Mouse (Mus musculus): Measurements from ENCODE around the gene Sesn3. TPM values are rescaled to one million over a fixed set of nuclear protein-coding genes. Genes with fewer than 3 reads are reported as not detected.

The Sesn3 gene
- total and polyA plus RNA-seq, 3 experiments = 3.9 to 14.3 (median 4.6) TPM

DNA sequence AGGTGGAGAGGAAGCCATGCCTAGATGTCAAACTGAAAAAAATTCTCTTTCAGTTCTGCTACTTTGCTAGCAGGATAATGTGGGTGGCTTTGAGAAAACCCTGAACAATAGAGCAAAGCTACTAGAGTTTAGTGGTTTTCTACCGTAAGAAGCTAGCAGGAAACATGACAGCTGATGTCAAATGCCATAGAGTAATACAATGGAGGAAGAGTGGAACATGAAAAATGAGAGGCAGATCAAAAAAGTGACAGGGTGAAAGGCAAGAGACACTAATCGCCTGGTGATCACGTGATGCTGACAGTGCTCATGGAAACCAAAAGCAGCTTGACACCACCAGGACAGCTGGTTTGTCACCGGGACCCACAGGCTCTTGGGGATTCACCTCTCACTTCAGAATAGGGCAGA is 12.3 kb upstream of the Sesn3 start:
- Histone ChIP-seq H3K79me2 (replicated peaks; ENCODE audit: control insufficient read depth, extremely low read depth, insufficient read depth, poor library complexity, severe bottlenecking) (no peaks in the 10 kb centered on the region), H3K4me2 (ENCODE audit: insufficient read depth, low read depth, poor library complexity, severe bottlenecking) (peak overlapping the region; percentile 74), H3K36me3 (replicated peaks in 1 of 2; ENCODE audit: control insufficient read depth in 1 of 2, insufficient read depth in 1 of 2, low read length in 1 of 2) (no peaks in the 10 kb centered on the region), H3K9ac (ENCODE audit: insufficient read depth, low read depth) (no peak overlapping the region), H3K4me1 (ENCODE audit: control insufficient read depth in 1 of 2, insufficient read depth in 2 of 2) (peaks cover 3 to 26% of the 10 kb centered on the region in 2 experiments; a peak in 3 of 4 replicates), H3K27me3 (replicated peaks) (no peaks in the 10 kb centered on the region), H3K27ac (ENCODE audit: insufficient read depth, low read depth) (no peak overlapping the region), H3K9me3 (replicated peaks; ENCODE audit: low read length) (no peaks in the 10 kb centered on the region), H3K4me3 (replicated peaks in 1 of 3; ENCODE audit: low read depth in 2 of 3, low read length in 2 of 3, poor library complexity in 1 of 3) (peak overlapping the region in 1 of 3 experiments; percentile 15)
- in situ Hi-C loops (cut with MboI; ENCODE audit: low pct_ligation_motif_present, low pct_unique_long_range_greater_than_20kb, low sequenced_read_pairs) (no loop called here), dilution Hi-C loops (cut with MboI; ENCODE audit: extremely low pct_ligation_motif_present, extremely low pct_unique_long_range_greater_than_20kb, low sequenced_read_pairs) (no loop called here)
- peak; percentile 77 for DNase-seq (ENCODE audit: extremely low read depth)
- TF ChIP-seq ZC3H11A (IDR thresholded peaks at IDR 0.05; ENCODE audit: low read depth, low read length) = no peak
- TF ChIP-seq RAD21 (IDR thresholded peaks at IDR 0.05; ENCODE audit: low read depth, low read length) = no peak
- no peak for TF ChIP-seq KAT2A (IDR thresholded peaks at IDR 0.05; ENCODE audit: insufficient replicate concordance, low read length)
- peak; percentile 83 for TF ChIP-seq BHLHE40 (IDR thresholded peaks at IDR 0.05; ENCODE audit: low read depth, low read length)
- no peak for TF ChIP-seq TCF12 (IDR thresholded peaks at IDR 0.05; ENCODE audit: low read depth, low read length)
- TF ChIP-seq CHD1 (IDR thresholded peaks at IDR 0.05; ENCODE audit: low read depth, low read length) = no peak
- no peak for TF ChIP-seq POLR2A (IDR thresholded peaks at IDR 0.05; ENCODE audit: low read depth, low read length)
- TF ChIP-seq GABPA (IDR thresholded peaks at IDR 0.05; ENCODE audit: insufficient replicate concordance, low read depth, low read length) = no peak
- TF ChIP-seq NELFE (IDR thresholded peaks at IDR 0.05; ENCODE audit: low read depth, low read length) = no peak
- TF ChIP-seq TBP (conservative IDR thresholded peaks at IDR 0.05; ENCODE audit: low read depth, low read length) = no peak
- no peak; the same call in 1 of the 2 replicates for TF ChIP-seq IRF4 (IDR thresholded peaks at IDR 0.05; ENCODE audit: low read depth, low read length)
- TF ChIP-seq ETS1 (conservative IDR thresholded peaks at IDR 0.05; ENCODE audit: low read depth, low read length) = peak; percentile 76
- peak; percentile 90 for TF ChIP-seq USF1 (IDR thresholded peaks at IDR 0.05; ENCODE audit: low read depth, low read length)
- TF ChIP-seq CHD2 (IDR thresholded peaks at IDR 0.05; ENCODE audit: low read length) = no peak
- TF ChIP-seq MAZ (IDR thresholded peaks at IDR 0.05; ENCODE audit: low read depth, low read length) = no peak
- TF ChIP-seq HCFC1 (IDR thresholded peaks at IDR 0.05; ENCODE audit: low read depth, low read length) = no peak
- TF ChIP-seq ZKSCAN1 (IDR thresholded peaks at IDR 0.05; ENCODE audit: borderline replicate concordance, low read depth, low read length) = no peak
- no peak for TF ChIP-seq RCOR1 (conservative IDR thresholded peaks at IDR 0.05; ENCODE audit: low read depth, low read length)
- no peak for TF ChIP-seq MEF2A (IDR thresholded peaks at IDR 0.05; ENCODE audit: borderline replicate concordance, low read depth, low read length)
- peak; percentile 69 for TF ChIP-seq ZNF384 (IDR thresholded peaks at IDR 0.05; ENCODE audit: low read depth, low read length)
- peak; percentile 93 for TF ChIP-seq MAX (IDR thresholded peaks at IDR 0.05; ENCODE audit: low read length)
- no peak for TF ChIP-seq UBTF (IDR thresholded peaks at IDR 0.05; ENCODE audit: low read depth, low read length)
- no peak for TF ChIP-seq E2F4 (IDR thresholded peaks at IDR 0.05; ENCODE audit: insufficient replicate concordance, low read depth, low read length)
- no peak for TF ChIP-seq POLR2AphosphoS2 (IDR thresholded peaks at IDR 0.05; ENCODE audit: low read depth, low read length)
- TF ChIP-seq SMC3 (IDR thresholded peaks at IDR 0.05; ENCODE audit: low read depth, low read length) = no peak
- TF ChIP-seq JUND (conservative IDR thresholded peaks at IDR 0.05; ENCODE audit: low read depth, low read length) = no peak
- no peak for TF ChIP-seq PAX5 (IDR thresholded peaks at IDR 0.05; ENCODE audit: low read length)
- TF ChIP-seq MYC (IDR thresholded peaks at IDR 0.05; ENCODE audit: low read depth, low read length) = no peak
- TF ChIP-seq ZMIZ1 (IDR thresholded peaks at IDR 0.05; ENCODE audit: low read depth, low read length) = no peak
- no peak for TF ChIP-seq NRF1 (IDR thresholded peaks at IDR 0.05; ENCODE audit: low read depth, low read length)
- peak; percentile 58 for TF ChIP-seq EP300 (IDR thresholded peaks at IDR 0.05; ENCODE audit: low read length)
- no peak for TF ChIP-seq CTCF (conservative IDR thresholded peaks at IDR 0.05 in 1 of 2, IDR thresholded peaks at IDR 0.05 in 1 of 2; ENCODE audit: low read depth in 2 of 2, low read length in 2 of 2)
- no peak for TF ChIP-seq ELF1 (IDR thresholded peaks at IDR 0.05; ENCODE audit: low read depth, low read length)
- peak; percentile 78; the same call in 1 of the 2 replicates for TF ChIP-seq SIN3A (IDR thresholded peaks at IDR 0.05; ENCODE audit: low read length)
- TF ChIP-seq MXI1 (IDR thresholded peaks at IDR 0.05; ENCODE audit: low read depth, low read length) = no peak
- TF ChIP-seq JUN (IDR thresholded peaks at IDR 0.05; ENCODE audit: insufficient read depth, low read depth, low read length) = no peak
- peak; percentile 94 for TF ChIP-seq USF2 (conservative IDR thresholded peaks at IDR 0.05; ENCODE audit: low read depth, low read length)
- no peak for TF ChIP-seq MAFK (IDR thresholded peaks at IDR 0.05; ENCODE audit: insufficient replicate concordance, low read length)

All from CH12.LX (cell line).